Mouse (Mus musculus) hindlimb bud, embryonic 11.5 days (tissue): Measurements from ENCODE around the gene Avpr1a.
A peak's percentile ranks its signal among the peaks of the same experiment; 100 is the strongest.

ENCODE experiments used
- DNase-seq: peaks from one replicate; pipeline ENCODE4 v3.0.0-alpha.2; 2012; ENCODE audit warnings: low read depth, low spot score; ENCODE audit errors: extremely low spot score

Gene Avpr1a

DNA sequence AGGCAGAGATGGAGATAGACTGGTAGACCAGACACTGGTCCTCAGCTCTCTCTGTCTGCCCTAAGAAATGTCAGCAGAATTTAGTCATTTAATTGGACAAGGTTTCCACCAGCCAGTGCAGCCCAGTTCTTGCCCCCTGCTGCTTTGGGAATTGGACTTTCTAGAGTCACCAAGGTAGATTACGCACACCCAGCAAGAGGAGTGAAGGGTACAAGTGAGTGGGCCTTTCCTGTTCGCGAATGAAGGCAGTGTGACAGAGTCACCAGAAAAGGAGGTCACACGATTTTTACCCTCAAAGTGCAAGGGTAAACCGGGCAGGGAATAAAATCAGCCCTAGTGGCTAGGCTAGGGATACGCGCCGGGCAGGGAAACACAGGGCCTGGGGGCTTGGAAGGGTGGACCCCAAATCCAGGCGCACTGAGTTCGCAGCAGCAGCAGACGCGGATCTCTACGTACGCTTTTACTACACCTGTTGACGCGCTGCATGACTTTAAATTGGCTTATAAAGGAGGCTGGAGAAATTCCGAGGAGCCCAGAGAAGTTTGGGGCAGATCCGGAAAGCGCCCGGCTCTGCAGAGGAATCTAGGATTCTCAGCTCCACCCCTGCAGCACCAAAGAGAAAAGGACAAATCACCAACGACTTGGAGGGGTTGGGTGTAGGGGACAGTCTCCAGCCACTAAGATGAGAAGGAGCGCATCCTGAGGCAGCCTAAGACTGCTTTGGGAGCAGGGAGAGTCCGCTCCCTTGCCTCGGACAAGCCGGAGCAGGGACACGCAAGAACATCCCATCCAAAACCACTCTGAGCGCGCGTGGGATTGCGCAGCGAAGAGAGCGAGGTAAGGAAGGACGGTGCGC, at the start of gene Avpr1a:
Gene Avpr1a, plus strand, starts transcription at position 639 of the 856 bp plus-strand sequence.
- DNase-seq, result no peak

DNA sequence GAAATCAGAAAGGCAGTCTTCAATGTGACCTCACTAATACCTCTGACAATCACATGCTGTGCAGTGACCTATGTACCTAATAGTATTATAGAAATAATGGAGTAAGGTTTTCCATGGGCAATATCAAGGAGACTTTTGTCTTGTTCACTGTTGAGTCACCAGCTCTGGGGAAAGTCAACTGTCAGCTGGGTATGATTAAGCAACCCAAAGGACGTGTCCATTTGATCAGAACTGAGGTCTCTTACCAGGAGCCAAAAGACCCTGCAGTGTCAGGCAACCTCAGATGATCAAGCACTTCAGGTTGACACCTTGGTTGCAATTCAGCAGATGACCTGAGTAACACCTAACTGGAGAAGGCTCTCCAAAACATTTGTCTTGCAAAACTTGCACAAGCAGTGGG, 46.0 kb upstream of the Avpr1a start:
- DNase-seq, result no peak

DNA sequence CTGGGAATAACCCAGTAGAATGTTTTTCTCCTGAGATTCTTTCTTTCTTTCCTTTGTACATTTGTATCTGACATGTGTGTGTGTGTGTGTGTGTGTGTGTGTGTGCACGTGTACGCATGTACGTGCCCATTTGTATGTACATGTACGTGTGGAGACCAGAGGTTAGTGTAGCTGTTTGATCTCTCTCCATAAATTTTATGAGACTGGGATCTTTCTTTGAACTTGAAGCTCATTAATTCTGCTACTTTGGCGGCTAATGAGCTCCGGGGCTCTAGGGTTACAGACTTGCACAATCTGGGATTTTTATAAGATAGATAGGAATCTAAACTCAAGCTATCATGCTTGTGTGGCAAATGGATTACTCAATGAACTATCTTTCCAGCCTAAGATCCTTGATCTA, 42.0 kb upstream of the Avpr1a start:
- peak; percentile 22 for DNase-seq

DNA sequence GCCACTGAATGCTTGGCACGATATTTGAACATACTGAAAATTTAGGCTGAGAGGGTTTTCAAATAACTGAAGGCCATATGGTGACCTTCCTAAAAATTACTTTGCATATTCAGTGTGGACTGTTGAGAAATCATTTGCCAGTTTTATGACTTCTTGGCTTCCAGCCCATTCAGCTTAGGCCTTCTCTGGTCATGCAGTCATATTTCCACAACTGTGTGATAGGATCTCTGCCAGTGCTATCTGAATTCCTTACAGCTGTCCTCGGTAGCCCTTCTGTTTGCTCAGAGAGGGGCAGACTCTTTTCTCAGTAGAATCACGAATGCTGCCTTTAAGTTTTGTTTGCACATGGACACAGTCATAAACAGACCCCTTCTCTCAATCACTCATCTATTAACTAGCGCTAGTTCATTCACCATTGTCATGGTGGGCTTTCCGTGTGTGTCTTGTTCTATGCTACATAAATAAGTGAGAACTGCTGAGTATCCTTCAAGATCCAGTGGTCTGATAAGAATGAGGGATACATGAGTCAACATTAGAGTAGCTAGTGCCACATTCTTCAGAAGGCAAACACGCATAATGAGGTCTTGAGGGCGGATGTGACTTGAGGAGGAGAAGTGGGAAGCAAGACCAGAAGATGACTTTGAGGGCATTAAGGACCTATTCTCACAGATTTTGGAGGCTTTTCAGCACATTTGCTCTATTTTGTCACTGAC, 39.4 kb upstream of the Avpr1a start:
- no peak for DNase-seq

GRCm38 (mm10) chr10:122410791-122411190, 37.5 kb upstream of the Avpr1a start:
- no peak for DNase-seq

GRCm38 (mm10) chr10:122432690-122433089, 15.6 kb upstream of the Avpr1a start:
- DNase-seq, result no peak

GRCm38 (mm10) chr10:122447275-122447674, 1.0 kb upstream of the Avpr1a start:
- no peak for DNase-seq

DNA sequence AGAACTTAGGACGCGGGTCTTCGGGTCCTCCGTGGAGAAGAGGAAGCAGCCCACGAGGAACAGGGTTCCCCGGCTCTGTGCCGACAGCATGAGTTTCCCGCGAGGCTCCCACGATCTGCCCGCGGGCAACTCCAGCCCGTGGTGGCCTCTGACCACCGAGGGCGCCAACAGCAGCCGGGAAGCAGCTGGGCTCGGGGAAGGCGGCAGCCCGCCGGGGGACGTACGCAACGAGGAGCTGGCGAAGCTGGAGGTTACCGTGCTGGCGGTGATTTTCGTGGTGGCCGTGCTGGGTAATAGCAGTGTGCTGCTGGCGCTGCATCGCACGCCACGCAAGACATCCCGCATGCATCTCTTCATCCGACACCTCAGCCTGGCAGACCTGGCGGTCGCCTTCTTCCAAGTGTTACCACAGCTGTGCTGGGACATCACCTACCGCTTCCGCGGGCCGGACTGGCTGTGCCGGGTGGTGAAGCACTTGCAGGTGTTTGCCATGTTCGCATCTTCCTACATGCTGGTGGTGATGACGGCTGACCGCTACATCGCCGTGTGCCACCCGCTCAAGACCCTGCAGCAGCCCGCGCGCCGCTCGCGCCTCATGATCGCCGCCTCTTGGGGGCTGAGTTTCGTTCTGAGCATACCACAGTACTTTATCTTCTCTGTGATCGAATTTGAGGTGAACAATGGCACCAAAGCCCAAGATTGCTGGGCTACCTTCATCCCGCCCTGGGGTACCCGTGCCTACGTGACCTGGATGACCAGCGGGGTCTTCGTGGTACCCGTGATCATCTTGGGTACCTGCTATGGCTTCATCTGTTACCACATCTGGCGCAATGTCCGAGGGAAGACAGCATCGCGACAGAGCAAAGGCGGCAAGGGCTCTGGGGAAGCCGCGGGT, 665 bp downstream of the Avpr1a start:
- DNase-seq, result no peak

DNA sequence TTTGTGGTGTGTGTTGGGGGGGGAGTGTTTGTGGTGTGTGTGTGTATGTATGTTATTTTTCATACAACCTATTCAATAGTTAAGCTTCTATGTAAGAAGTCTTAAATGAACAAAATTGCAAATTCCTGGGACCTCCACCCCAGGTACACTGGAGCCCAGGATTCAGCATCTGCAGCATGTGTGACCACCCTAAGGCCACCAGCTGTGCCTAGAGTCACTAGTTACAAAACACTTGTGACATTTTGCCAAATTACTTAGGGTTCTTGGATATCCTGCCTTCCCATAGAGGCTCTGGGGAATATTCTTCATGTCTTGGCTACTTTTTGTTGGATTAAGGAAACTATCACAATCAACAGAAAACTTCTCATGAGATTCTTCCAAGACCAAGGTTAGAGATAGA, 1.6 kb downstream of the Avpr1a start:
- DNase-seq, result no peak

- no peak for DNase-seq
Measured at GRCm38 (mm10) chr10:122453466-122453865, 5.2 kb downstream of the Avpr1a start.

- DNase-seq, result no peak
Measured at GRCm38 (mm10) chr10:122455793-122456192, 7.5 kb downstream of the Avpr1a start.

- no peak for DNase-seq
Measured at GRCm38 (mm10) chr10:122476846-122477245, 28.5 kb downstream of the Avpr1a start.

DNA sequence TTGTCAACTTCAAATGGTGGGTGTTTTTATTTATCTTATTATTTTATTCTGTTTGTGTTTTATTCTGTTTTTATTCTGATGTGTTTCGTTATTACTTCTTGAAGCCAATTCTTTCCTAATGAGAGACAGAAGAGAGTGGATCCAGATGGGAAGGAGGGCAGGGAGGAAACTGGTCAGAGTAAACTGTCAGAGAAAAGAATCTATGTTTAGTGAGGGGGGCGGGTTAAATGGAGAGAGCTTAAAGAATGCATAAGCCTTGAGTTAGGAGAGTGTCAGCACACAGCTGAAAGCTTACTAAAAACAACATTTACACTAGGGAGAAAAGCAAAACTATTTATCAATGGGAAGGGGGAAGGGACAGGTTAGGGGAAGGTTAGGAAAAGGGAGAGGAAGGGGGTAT, 50.3 kb downstream of the Avpr1a start:
- no peak for DNase-seq

DNA sequence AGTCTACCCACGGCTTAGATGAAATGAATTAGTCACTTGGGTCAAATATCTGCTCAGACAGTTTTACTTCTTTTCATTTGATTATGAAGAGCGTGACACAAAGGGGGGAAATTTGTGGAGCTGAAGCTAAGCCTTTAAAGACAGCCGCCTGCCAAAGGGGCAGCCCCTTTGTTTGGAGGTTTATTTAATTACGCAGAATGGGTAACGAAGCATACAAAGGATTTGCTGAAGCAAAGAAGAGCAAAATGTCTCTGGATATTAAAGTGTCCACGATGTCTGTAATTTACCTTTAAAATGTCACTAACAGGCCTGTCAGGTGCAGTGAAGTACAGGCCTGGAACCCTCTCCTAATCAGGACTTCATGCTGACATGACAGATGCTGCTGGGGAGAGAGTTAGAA, 51.0 kb downstream of the Avpr1a start:
- no peak for DNase-seq
